Mouse (Mus musculus) hindbrain, embryonic 15.5 days (tissue): Measurements from ENCODE around the gene Vmn2r88. TPM values are rescaled to one million over a fixed set of nuclear protein-coding genes. Genes with fewer than 3 reads are reported as not detected.

Source experiments
- polyA plus RNA-seq: library from polyadenylated mRNA; unstranded; fragments of >200 nt; fragmentation: Nextera tagmentation; extraction: Ambion mirVana; gene quantifications from 2 replicates; pipeline ENCODE4 v1.2.1, GENCODE M21; 2015

Gene Vmn2r88
- polyA plus RNA-seq, 1 experiment from 2014 or later: not detected

Other genes starting within 250 kb of the Vmn2r88 start
- not detected in 2 replicates for gene Rnase2b, start 248.6 kb upstream of the Vmn2r88 start, polyA plus RNA-seq
- gene Ang2, start 211.7 kb upstream of the Vmn2r88 start, polyA plus RNA-seq: not detected in 2 replicates
- not detected in 2 replicates for gene Ear14, start 207.4 kb upstream of the Vmn2r88 start, polyA plus RNA-seq
- not detected in 2 replicates for gene Rnase2a, start 154.7 kb upstream of the Vmn2r88 start, polyA plus RNA-seq
- not detected in 2 replicates for gene Gm7247, start 49.1 kb upstream of the Vmn2r88 start, polyA plus RNA-seq
- gene Vmn2r89, start 41.0 kb downstream of the Vmn2r88 start, polyA plus RNA-seq: not detected in 2 replicates
- gene Gm5622, start 142.0 kb downstream of the Vmn2r88 start, polyA plus RNA-seq: not detected in 2 replicates
- not detected in 2 replicates for gene Gm17175, start 163.2 kb downstream of the Vmn2r88 start, polyA plus RNA-seq
- not detected in 2 replicates for gene Gm17174, start 181.3 kb downstream of the Vmn2r88 start, polyA plus RNA-seq
- not detected in 2 replicates for gene Gm17078, start 200.5 kb downstream of the Vmn2r88 start, polyA plus RNA-seq
- not detected in 2 replicates for gene Gm4181, start 224.8 kb downstream of the Vmn2r88 start, polyA plus RNA-seq